Mouse (Mus musculus) heart, embryonic 13.5 days (tissue): ENCODE measurements around the gene Axdnd1. TPM values are rescaled to one million over a fixed set of nuclear protein-coding genes. Genes with fewer than 3 reads are reported as not detected.
"Not testable (repeated sequence)": the region's sequence is repeated elsewhere in the genome, so short reads cannot be mapped to it uniquely, and the experiment has no call there.

Source experiments
- ATAC-seq: fragments of 200-750 bp; cut with Nextera tagmentation; 2 replicates; pipeline ENCODE4 v1.8.0; 2017; ENCODE audit warnings: moderate TSS enrichment; ENCODE audit not compliant: insufficient number of reproducible peaks, low FRiP score, low TSS enrichment; ENCODE audit errors: extremely low read depth
- H3K27ac ChIP-seq: fragments of 300-500 bp; sonication (generic); replicated peaks from 2 replicates; pipeline ENCODE4 v1.5.1; 2015; ENCODE audit warnings: moderate library complexity, mild to moderate bottlenecking, inconsistent platforms
- H3K27me3 ChIP-seq: fragments of 300-500 bp; sonication (generic); replicated peaks from 2 replicates; pipeline ENCODE4 v1.6.1; 2015; ENCODE audit warnings: mild to moderate bottlenecking, inconsistent platforms
- H3K36me3 ChIP-seq: fragments of 300-500 bp; sonication (generic); 2 replicates; pipeline ENCODE4 v1.6.1; 2015; ENCODE audit warnings: mild to moderate bottlenecking, inconsistent platforms
- H3K4me1 ChIP-seq: fragments of 300-500 bp; sonication (generic); 2 replicates; pipeline ENCODE4 v1.6.1; 2015; ENCODE audit warnings: inconsistent platforms
- H3K4me2 ChIP-seq: fragments of 300-500 bp; sonication (generic); 2 replicates; pipeline ENCODE4 v1.6.1; 2015; ENCODE audit warnings: inconsistent platforms, mild to moderate bottlenecking, moderate library complexity
- H3K4me3 ChIP-seq: fragments of 300-500 bp; sonication (generic); 2 replicates; pipeline ENCODE4 v1.5.1; 2015; ENCODE audit warnings: moderate library complexity, mild to moderate bottlenecking, inconsistent platforms
- H3K9ac ChIP-seq: fragments of 300-500 bp; sonication (generic); 2 replicates; pipeline ENCODE4 v1.6.1; 2015; ENCODE audit warnings: inconsistent platforms, mild to moderate bottlenecking, moderate library complexity
- H3K9me3 ChIP-seq: fragments of 300-500 bp; sonication (generic); 2 replicates; pipeline ENCODE4 v1.6.1; 2016; ENCODE audit warnings: inconsistent platforms
- WGBS: fragments of 180-500 bp; shearing (Covaris S2); methylation state at CpG from one replicate; pipeline ENCODE4 v1.1.7; 2015; ENCODE audit warnings: mixed read lengths; 5-methylcytosine and 5-hydroxymethylcytosine counted together
- polyA plus RNA-seq: library from polyadenylated mRNA; unstranded; fragments of >200 nt; fragmentation: Nextera tagmentation; extraction: Ambion mirVana; gene quantifications from 2 replicates; pipeline ENCODE4 v1.2.1, GENCODE M21; 2015

Gene Axdnd1
- polyA plus RNA-seq, 1 experiment from 2014 or later, result 0.27 TPM

GRCm38 (mm10) chr1:156340847-156341246 is 80.1 kb downstream of the Axdnd1 start:
- H3K4me2 ChIP-seq, result no peak overlapping the region
- H3K36me3 ChIP-seq, result no peaks in the 10 kb centered on the region
- H3K9ac ChIP-seq, result no peak overlapping the region
- no peaks in the 10 kb centered on the region for H3K9me3 ChIP-seq
- H3K27ac ChIP-seq, result no peak overlapping the region
- H3K27me3 ChIP-seq, result no peaks in the 10 kb centered on the region
- no peak overlapping the region for H3K4me3 ChIP-seq
- WGBS, result 65% methylated on average over 4 of the region's 4 CpGs
- H3K4me1 ChIP-seq, result no peaks in the 10 kb centered on the region
- ATAC-seq, result no peak

- Histone ChIP-seq H3K4me2 (no peak overlapping the region), H3K9ac (no peak overlapping the region), H3K36me3 (no peaks in the 10 kb centered on the region), H3K4me3 (no peak overlapping the region), H3K27me3 (no peaks in the 10 kb centered on the region), H3K9me3 (no peaks in the 10 kb centered on the region), H3K4me1 (no peaks in the 10 kb centered on the region), H3K27ac (no peak overlapping the region)
- 73% methylated on average over 9 of the region's 9 CpGs for WGBS
- no peak for ATAC-seq
Observed at GRCm38 (mm10) chr1:156323126-156323525, 97.8 kb downstream of the Axdnd1 start.

- ATAC-seq, result no peak
- peaks cover 68% of the 10 kb centered on the region for H3K27me3 ChIP-seq
- 0 out of 2 replicates have a peak within 1 kb of the TSS, but pooled peaks have one; percentile 24 for H3K9ac ChIP-seq
Observed at GRCm38 (mm10) chr1:156310630-156311029, 110.3 kb downstream of the Axdnd1 start, which contains the start of gene Nphs2. Gene Nphs2 (plus strand): TSS chr1:156310727.

GRCm38 (mm10) chr1:156308595-156308994 is 112.4 kb downstream of the Axdnd1 start:
- Histone ChIP-seq H3K9ac (no peak overlapping the region), H3K27me3 (peaks cover 88% of the 10 kb centered on the region), H3K9me3 (no peaks in the 10 kb centered on the region), H3K36me3 (no peaks in the 10 kb centered on the region), H3K4me3 (no peak overlapping the region), H3K4me1 (peaks cover 7% of the 10 kb centered on the region), H3K27ac (no peak overlapping the region), H3K4me2 (no peak overlapping the region)
- WGBS, result 73% methylated on average over 1 of the region's 1 CpGs
- ATAC-seq, result no peak

More at GRCm38 (mm10) chr1:156310630-156311029, 110.3 kb downstream of the Axdnd1 start, which contains the start of gene Nphs2:
- H3K36me3 ChIP-seq, result no peaks in the 10 kb centered on the region
- H3K4me1 ChIP-seq, result peaks cover 7% of the 10 kb centered on the region
- 4% methylated on average over 29 of the region's 29 CpGs for WGBS
- H3K27ac ChIP-seq, result no peak within 1 kb of the TSS
- H3K9me3 ChIP-seq, result no peaks in the 10 kb centered on the region
- peak within 1 kb of the TSS; percentile 65 for H3K4me2 ChIP-seq
- peak within 1 kb of the TSS; percentile 41 for H3K4me3 ChIP-seq

- Histone ChIP-seq H3K9me3 (no peaks in the 10 kb centered on the region), H3K36me3 (no peaks in the 10 kb centered on the region), H3K27me3 (peaks cover 66% of the 10 kb centered on the region), H3K4me3 (peak within 1 kb of the TSS; percentile 63), H3K4me1 (peaks cover 7% of the 10 kb centered on the region), H3K9ac (peak within 1 kb of the TSS; percentile 69), H3K4me2 (peak within 1 kb of the TSS; percentile 92), H3K27ac (no peak within 1 kb of the TSS)
- no peak; the same call in 1 of the 2 replicates for ATAC-seq
- WGBS, result under 1% methylated on average over 77 of the region's 85 CpGs
Observed at GRCm38 (mm10) chr1:156302911-156303749, 117.8 kb downstream of the Axdnd1 start, which contains the start of gene Tdrd5. Gene Tdrd5 (minus strand): TSS chr1:156303664.

- Histone ChIP-seq H3K27ac (no peak overlapping the region), H3K9me3 (no peaks in the 10 kb centered on the region), H3K4me3 (no peak overlapping the region), H3K4me2 (no peak overlapping the region), H3K36me3 (no peaks in the 10 kb centered on the region), H3K9ac (no peak overlapping the region), H3K27me3 (no peaks in the 10 kb centered on the region), H3K4me1 (no peaks in the 10 kb centered on the region)
- ATAC-seq, result no peak
- 82% methylated on average over 6 of the region's 6 CpGs for whole genome bisulfite sequencing
Observed at GRCm38 (mm10) chr1:156290016-156290415, 130.9 kb downstream of the Axdnd1 start.

GRCm38 (mm10) chr1:156289222-156289587 is 131.8 kb downstream of the Axdnd1 start:
- WGBS, result 50% methylated on average over 10 of the region's 10 CpGs
- H3K9ac ChIP-seq, H3K27ac ChIP-seq, H3K9me3 ChIP-seq, H3K4me1 ChIP-seq, H3K36me3 ChIP-seq, H3K4me3 ChIP-seq, ATAC-seq, H3K27me3 ChIP-seq, H3K4me2 ChIP-seq: not testable (repeated sequence)

GRCm38 (mm10) chr1:156288556-156289221 is 132.3 kb downstream of the Axdnd1 start:
- WGBS, result 72% methylated on average over 9 of the region's 9 CpGs
- Histone ChIP-seq H3K9ac (no peak overlapping the region), H3K4me3 (no peak overlapping the region), H3K27me3 (no peaks in the 10 kb centered on the region), H3K27ac (no peak overlapping the region), H3K36me3 (no peaks in the 10 kb centered on the region), H3K9me3 (no peaks in the 10 kb centered on the region), H3K4me2 (no peak overlapping the region), H3K4me1 (peaks cover 9% of the 10 kb centered on the region)
- ATAC-seq, result no peak

GRCm38 (mm10) chr1:156285541-156285896 is 135.4 kb downstream of the Axdnd1 start:
- Histone ChIP-seq H3K4me3 (no peak overlapping the region), H3K27ac (no peak overlapping the region), H3K9me3 (no peaks in the 10 kb centered on the region), H3K27me3 (no peaks in the 10 kb centered on the region), H3K4me1 (peaks cover 12% of the 10 kb centered on the region), H3K36me3 (no peaks in the 10 kb centered on the region), H3K9ac (no peak overlapping the region), H3K4me2 (no peak overlapping the region)
- 75% methylated on average over 5 of the region's 5 CpGs for WGBS
- ATAC-seq, result no peak

GRCm38 (mm10) chr1:156284851-156285540 is 136.0 kb downstream of the Axdnd1 start:
- H3K36me3 ChIP-seq, result no peaks in the 10 kb centered on the region
- H3K27me3 ChIP-seq, result no peaks in the 10 kb centered on the region
- no peak for ATAC-seq
- no peak overlapping the region for H3K27ac ChIP-seq
- peaks cover 12% of the 10 kb centered on the region for H3K4me1 ChIP-seq
- H3K4me3 ChIP-seq, result no peak overlapping the region
- 46% methylated on average over 9 of the region's 9 CpGs for WGBS
- no peaks in the 10 kb centered on the region for H3K9me3 ChIP-seq
- no peak overlapping the region for H3K4me2 ChIP-seq
- H3K9ac ChIP-seq, result no peak overlapping the region

GRCm38 (mm10) chr1:156284207-156284606 is 136.8 kb downstream of the Axdnd1 start:
- no peaks in the 10 kb centered on the region for H3K36me3 ChIP-seq
- H3K9ac ChIP-seq, result no peak overlapping the region
- H3K27me3 ChIP-seq, result no peaks in the 10 kb centered on the region
- no peak overlapping the region for H3K4me3 ChIP-seq
- WGBS, result 39% methylated on average over 10 of the region's 10 CpGs
- ATAC-seq, result no peak
- H3K4me2 ChIP-seq, result peak overlapping the region; percentile 10; the same call in 1 of the 2 replicates
- no peak overlapping the region for H3K27ac ChIP-seq
- H3K9me3 ChIP-seq, result no peaks in the 10 kb centered on the region
- peaks cover 12% of the 10 kb centered on the region for H3K4me1 ChIP-seq
